Mouse (Mus musculus) G1E (cell line): ENCODE measurements around the gene Cbx4.

Experiments used
- CTCF ChIP-seq: IDR thresholded peaks from 2 replicates; pipeline ENCODE4 v1.5.1; 2012; ENCODE audit warnings: low read depth, low read length, inconsistent platforms, mixed read lengths
- GATA1 ChIP-seq: IDR thresholded peaks from 2 replicates; pipeline ENCODE4 v1.6.1; 2012; ENCODE audit warnings: borderline replicate concordance, low read length, inconsistent platforms, mixed read lengths
- POLR2AphosphoS5 ChIP-seq: IDR thresholded peaks from 2 replicates; pipeline ENCODE4 v1.6.1; 2012; ENCODE audit warnings: low read depth, low read length, inconsistent platforms; ENCODE audit not compliant: insufficient replicate concordance
- TAL1 ChIP-seq: conservative IDR thresholded peaks from 2 replicates; pipeline ENCODE4 v1.6.1; 2012; ENCODE audit warnings: low read depth, low read length, inconsistent platforms, mixed read lengths

- TF ChIP-seq TAL1: no peak
- TF ChIP-seq CTCF: no peak
- no peak for TF ChIP-seq POLR2AphosphoS5
- TF ChIP-seq GATA1: no peak
These were observed 4.0 kb downstream of the Cbx4 start for GRCm38 (mm10) chr11:119081839-119082637.
